8 mouse cellular contexts compared by ENCODE assay signal in the genomic region with DNA sequence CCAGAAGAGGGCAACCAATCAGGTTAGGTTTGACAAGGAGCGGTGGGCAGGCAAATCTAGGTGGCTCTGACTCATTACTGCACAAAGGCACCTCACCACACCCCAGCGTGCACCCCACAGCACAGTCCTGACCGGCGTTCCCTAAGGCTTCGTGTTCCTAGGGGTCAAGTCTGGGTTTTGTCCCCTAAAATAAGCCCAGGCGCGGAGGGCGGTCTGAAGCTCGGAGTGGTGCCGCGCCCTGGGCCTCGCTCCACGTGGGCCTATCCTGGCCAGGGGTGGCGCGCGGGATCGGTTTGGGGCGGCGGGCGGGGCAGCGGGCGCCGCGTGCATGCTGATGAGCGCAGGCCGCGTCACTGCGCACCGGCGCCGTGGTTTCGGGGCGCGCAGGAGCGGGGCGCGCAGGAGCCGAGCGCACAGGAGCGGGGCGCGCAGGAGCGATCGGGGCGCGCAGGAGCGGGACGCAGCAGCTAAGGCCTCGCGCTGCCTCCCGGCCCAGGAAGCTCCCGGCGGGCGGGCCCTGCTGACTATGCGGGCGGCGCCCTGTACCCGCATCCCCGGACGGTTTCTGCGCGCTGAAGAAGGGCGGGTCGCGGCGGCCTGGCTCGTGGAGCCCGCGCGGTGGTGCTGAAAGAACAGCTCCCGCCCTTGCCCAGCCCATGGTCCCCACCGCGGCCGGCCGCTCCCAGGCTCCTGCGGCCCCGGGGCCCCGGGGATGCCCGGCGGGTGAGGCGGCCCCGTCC. TPM values are rescaled to one million over a fixed set of nuclear protein-coding genes. Genes with fewer than 3 reads are reported as not detected.
DNase-seq lines count a peak whose midpoint lies in the region; ATAC-seq and TF ChIP-seq lines count a peak whose summit lies in the region.
"Had no signal": no experiment of that assay in that cellular context is flagged by ENCODE, and none has a peak within 500 bp of the region (broad histone marks: within the 10 kb centered on the region; RNA-seq: fewer than 3 reads in every experiment).

Gene Galnt9 (plus strand): TSS at position 405 of the 740 bp plus-strand sequence.

- peak within 1 kb of the TSS; percentile 26 for H3K4me3 ChIP-seq in gastrocnemius, adult 2 months
- H3K4me3 ChIP-seq: erythroblast, embryonic 14.5 days had no signal

- intact Hi-C loops in gastrocnemius, adult 2 months (cut with DNase I), result no loop called here

- DNase-seq in adrenal gland, adult 2 months, result peak; percentile 80
- DNase-seq in cerebellum, postnatal 14 days, result peak; percentile 75 to 82
- DNase-seq in gastrocnemius, adult 2 months, result peak; percentile 76
- peak; percentile 57 for DNase-seq in induced T-regulatory cell, adult 2 months (ENCODE audit: low read depth)
- DNase-seq in left cerebral cortex, adult 8-10 months (ENCODE audit: low spot score in 2 of 2), result peak; percentile 52 to 58
- peak; percentile 71 for DNase-seq in right cerebral cortex, postnatal 14 days

- H3K27ac ChIP-seq in gastrocnemius, adult 2 months, result no peak within 1 kb of the TSS

- no peak for TF ChIP-seq CTCF in gastrocnemius, adult 2 months (IDR thresholded peaks at IDR 0.05)

- ATAC-seq in megakaryocyte progenitor cell, adult 5-6 weeks (replicated peaks; ENCODE audit: poor library complexity), result peak; percentile 91

RNA-seq across cellular contexts. Expression of gene Galnt9, which starts in this region (rescaled TPM):
- under 1 TPM in 1 of 2 experiments, not detected in 1; 0.14 TPM for total RNA-seq in adrenal gland, adult 2 months (2021)
- 0.25 and 0.41 TPM in 2 replicates for polyA plus RNA-seq in adrenal gland, adult 2 months (2012; rRNA removed)
- not detected for total RNA-seq in gastrocnemius, adult 2 months (2021)
- 10 to 100 TPM; 61.9 to 87.7 (median 73.3) TPM for total RNA-seq in left cerebral cortex, adult 8-10 months (2022)
- total RNA-seq in megakaryocyte progenitor cell, adult 5-6 weeks (2015), result 0.39 TPM in 1 of 2 replicates, not detected in the other
- 0.12 TPM in 1 of 2 replicates, not detected in the other for total RNA-seq in megakaryocyte progenitor cell, adult 5-6 weeks (2017)

Comparison
In these comparisons a context has a peak if more than half of its experiments do, and no peak if none do; other contexts are left out.
1. RNA of gene Galnt9 (total RNA-seq): 61.9 to 87.7 TPM in left cerebral cortex, adult 8-10 months; 0.14 TPM in adrenal gland, adult 2 months, 0.12 to 0.39 TPM in megakaryocyte progenitor cell, adult 5-6 weeks and not detected in gastrocnemius, adult 2 months; every median in the first group is over 10 times any median in the second.
2. Peak in DNase-seq in adrenal gland, adult 2 months; RNA of the gene not detected or under 1 TPM.
3. Peak in DNase-seq and H3K4me3 ChIP-seq in gastrocnemius, adult 2 months; RNA of the gene not detected or under 1 TPM.
4. Peak in ATAC-seq in megakaryocyte progenitor cell, adult 5-6 weeks; RNA of the gene not detected or under 1 TPM.
5. Peak in every context shown above with its lines, with median percentiles within 50 percentile points of each other: DNase-seq.